Mouse (Mus musculus): ENCODE measurements around the gene Gm45213. TPM values are rescaled to one million over a fixed set of nuclear protein-coding genes. Genes with fewer than 3 reads are reported as not detected.
"Not testable (repeated sequence)": the region's sequence is repeated elsewhere in the genome, so short reads cannot be mapped to it uniquely, and the experiment has no call there.

Gm45213 gene
- polyA plus RNA-seq, 1 experiment from 2014 or later: not detected

- no peaks in the 10 kb centered on the region for H3K36me3 ChIP-seq (ENCODE audit: control insufficient read depth, insufficient read depth, low read length)
- TF ChIP-seq CTCF (IDR thresholded peaks at IDR 0.05; ENCODE audit: low read depth) (no peak), EP300 (optimal IDR thresholded peaks at IDR 0.05) (no peak)
- ATAC-seq (ENCODE audit: low FRiP score, low TSS enrichment) (peak; percentile 75), DNase-seq (ENCODE audit: low spot score) (no peak)
- H3K27ac ChIP-seq (replicated peaks): no peak overlapping the region
- H3K4me3 ChIP-seq (ENCODE audit: low read depth, low read length): no peak overlapping the region
- no peaks in the 10 kb centered on the region for H3K27me3 ChIP-seq (ENCODE audit: control insufficient read depth, insufficient read depth, low read length)
- no peak overlapping the region for H3K4me2 ChIP-seq (replicated peaks; ENCODE audit: low read depth)
- H3K4me1 ChIP-seq (replicated peaks; ENCODE audit: control insufficient read depth, insufficient read depth): no peaks in the 10 kb centered on the region
- WGBS: 60% methylated on average over 17 of the region's 17 CpGs
- no peak overlapping the region for H3K9ac ChIP-seq (ENCODE audit: low read length)
- H3K9me3 ChIP-seq (ENCODE audit: control insufficient read depth, low read length): no peaks in the 10 kb centered on the region
Observed at GRCm38 (mm10) chr7:66046921-66047918, 3.8 kb downstream of the Gm45213 start.

DNA sequence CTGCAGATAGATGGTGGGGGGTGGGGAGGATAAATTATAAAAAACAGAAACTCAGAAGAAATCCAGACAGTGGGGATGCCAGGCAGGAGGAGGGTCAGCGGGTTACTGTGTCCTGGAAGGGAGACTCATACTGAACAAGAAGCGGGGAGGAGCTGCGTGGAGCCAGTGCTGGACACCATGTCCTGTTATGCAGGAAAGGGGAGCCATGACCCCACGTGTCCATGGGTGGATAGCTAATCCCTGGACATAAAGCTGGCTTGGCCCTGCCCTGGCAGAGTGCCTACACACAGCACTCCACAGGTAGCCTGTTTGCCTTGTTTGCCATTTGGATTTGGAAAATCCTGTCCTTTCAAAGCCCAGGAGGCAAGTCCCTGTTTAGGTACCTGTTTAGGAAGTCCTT lies 4.6 kb downstream of the Gm45213 start:
- Histone ChIP-seq H3K27ac (replicated peaks) (no peak overlapping the region), H3K27me3 (ENCODE audit: control insufficient read depth, insufficient read depth, low read length) (no peaks in the 10 kb centered on the region), H3K9me3 (ENCODE audit: control insufficient read depth, low read length) (no peaks in the 10 kb centered on the region), H3K4me2 (replicated peaks; ENCODE audit: low read depth) (no peak overlapping the region), H3K36me3 (ENCODE audit: control insufficient read depth, insufficient read depth, low read length) (no peaks in the 10 kb centered on the region), H3K4me1 (replicated peaks; ENCODE audit: control insufficient read depth, insufficient read depth) (no peaks in the 10 kb centered on the region), H3K4me3 (ENCODE audit: low read depth, low read length) (no peak overlapping the region), H3K9ac (ENCODE audit: low read length) (no peak overlapping the region)
- ATAC-seq (ENCODE audit: low FRiP score, low TSS enrichment) (no peak; the same call in 1 of the 2 replicates), DNase-seq (ENCODE audit: low spot score) (no peak)
- 85% methylated on average over 4 of the region's 4 CpGs for WGBS
- TF ChIP-seq EP300 (optimal IDR thresholded peaks at IDR 0.05) (no peak), CTCF (IDR thresholded peaks at IDR 0.05; ENCODE audit: low read depth) (no peak)

GRCm38 (mm10) chr7:66048446-66049230 lies 5.2 kb downstream of the Gm45213 start:
- no peak overlapping the region for H3K27ac ChIP-seq (replicated peaks)
- H3K4me2 ChIP-seq (replicated peaks; ENCODE audit: low read depth): no peak overlapping the region
- TF ChIP-seq EP300 (optimal IDR thresholded peaks at IDR 0.05) (no peak), CTCF (IDR thresholded peaks at IDR 0.05; ENCODE audit: low read depth) (no peak)
- WGBS: 87% methylated on average over 12 of the region's 12 CpGs
- ATAC-seq (ENCODE audit: low FRiP score, low TSS enrichment) (no peak), DNase-seq (ENCODE audit: low spot score) (no peak)
- no peak overlapping the region for H3K4me3 ChIP-seq (ENCODE audit: low read depth, low read length)
- no peak overlapping the region for H3K9ac ChIP-seq (ENCODE audit: low read length)
- no peaks in the 10 kb centered on the region for H3K27me3 ChIP-seq (ENCODE audit: control insufficient read depth, insufficient read depth, low read length)
- no peaks in the 10 kb centered on the region for H3K4me1 ChIP-seq (replicated peaks; ENCODE audit: control insufficient read depth, insufficient read depth)
- no peaks in the 10 kb centered on the region for H3K9me3 ChIP-seq (ENCODE audit: control insufficient read depth, low read length)
- H3K36me3 ChIP-seq (ENCODE audit: control insufficient read depth, insufficient read depth, low read length): no peaks in the 10 kb centered on the region

DNA sequence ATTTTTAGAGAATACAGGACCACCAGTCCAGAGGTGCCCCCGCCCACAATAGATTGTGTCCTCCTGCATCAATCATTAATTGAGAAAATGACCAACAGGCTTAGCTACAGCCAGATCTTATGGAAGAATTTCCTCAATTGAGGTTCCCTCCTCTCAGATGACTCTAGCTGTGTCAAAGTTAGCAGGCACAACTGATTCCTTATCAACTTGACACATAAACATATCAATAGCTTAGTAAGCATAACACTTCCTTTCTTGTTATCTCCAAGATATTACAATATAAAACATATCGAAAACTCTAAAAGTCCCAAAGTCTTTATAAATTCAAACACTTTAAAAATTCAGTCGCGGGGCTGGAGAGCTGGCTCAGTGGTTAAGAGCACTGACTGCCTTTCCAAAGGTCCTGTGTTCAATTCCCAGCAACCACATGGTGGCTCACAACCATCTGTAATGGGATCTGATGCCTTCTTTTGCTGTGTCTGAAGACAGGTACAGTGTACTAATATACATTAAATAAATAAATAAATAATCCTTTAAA lies 10.6 kb downstream of the Gm45213 start:
- Histone ChIP-seq H3K27me3 (ENCODE audit: control insufficient read depth, insufficient read depth, low read length) (no peaks in the 10 kb centered on the region), H3K27ac (replicated peaks) (no peak overlapping the region), H3K4me3 (ENCODE audit: low read depth, low read length) (no peak overlapping the region), H3K9ac (ENCODE audit: low read length) (no peak overlapping the region), H3K4me2 (replicated peaks; ENCODE audit: low read depth) (no peak overlapping the region), H3K9me3 (ENCODE audit: control insufficient read depth, low read length) (no peaks in the 10 kb centered on the region), H3K36me3 (ENCODE audit: control insufficient read depth, insufficient read depth, low read length) (no peaks in the 10 kb centered on the region), H3K4me1 (replicated peaks; ENCODE audit: control insufficient read depth, insufficient read depth) (no peaks in the 10 kb centered on the region)
- WGBS: 86% methylated on average over 4 of the region's 4 CpGs
- TF ChIP-seq EP300 (optimal IDR thresholded peaks at IDR 0.05) (no peak), CTCF (IDR thresholded peaks at IDR 0.05; ENCODE audit: low read depth) (no peak)
- DNase-seq (ENCODE audit: low spot score) (no peak), ATAC-seq (ENCODE audit: low FRiP score, low TSS enrichment) (no peak)

- DNase-seq (ENCODE audit: low spot score); H3K9ac ChIP-seq (ENCODE audit: low read length); H3K4me3 ChIP-seq (ENCODE audit: low read depth, low read length); H3K27ac ChIP-seq (replicated peaks); ATAC-seq (ENCODE audit: low FRiP score, low TSS enrichment); H3K36me3 ChIP-seq (ENCODE audit: control insufficient read depth, insufficient read depth, low read length); H3K9me3 ChIP-seq (ENCODE audit: control insufficient read depth, low read length); H3K4me2 ChIP-seq (replicated peaks; ENCODE audit: low read depth); H3K27me3 ChIP-seq (ENCODE audit: control insufficient read depth, insufficient read depth, low read length); H3K4me1 ChIP-seq (replicated peaks; ENCODE audit: control insufficient read depth, insufficient read depth): not testable (repeated sequence)
- 5% methylated on average over 2 of the region's 2 CpGs for WGBS
- TF ChIP-seq CTCF (IDR thresholded peaks at IDR 0.05; ENCODE audit: low read depth): peak; percentile 80
Observed at GRCm38 (mm10) chr7:66055356-66055755, 12.0 kb downstream of the Gm45213 start.
